Mouse (Mus musculus) layer of hippocampus, adult 8-10 months (tissue): ENCODE data around the gene Pax1. TPM values are rescaled to one million over a fixed set of nuclear protein-coding genes. Genes with fewer than 3 reads are reported as not detected.

ENCODE experiments used
- DNase-seq, 2 experiments: peaks; one replicate each; pipeline ENCODE4 v3.0.0; 2022; ENCODE audit warnings: low spot score in 2 of 2
- total RNA-seq, 4 experiments: library from RNA; stranded (reverse); gene quantifications; 2 replicates each; pipeline ENCODE4 v1.2.4; 2022

Gene Pax1
- total RNA-seq, 4 experiments from 2014 or later = not detected

DNA sequence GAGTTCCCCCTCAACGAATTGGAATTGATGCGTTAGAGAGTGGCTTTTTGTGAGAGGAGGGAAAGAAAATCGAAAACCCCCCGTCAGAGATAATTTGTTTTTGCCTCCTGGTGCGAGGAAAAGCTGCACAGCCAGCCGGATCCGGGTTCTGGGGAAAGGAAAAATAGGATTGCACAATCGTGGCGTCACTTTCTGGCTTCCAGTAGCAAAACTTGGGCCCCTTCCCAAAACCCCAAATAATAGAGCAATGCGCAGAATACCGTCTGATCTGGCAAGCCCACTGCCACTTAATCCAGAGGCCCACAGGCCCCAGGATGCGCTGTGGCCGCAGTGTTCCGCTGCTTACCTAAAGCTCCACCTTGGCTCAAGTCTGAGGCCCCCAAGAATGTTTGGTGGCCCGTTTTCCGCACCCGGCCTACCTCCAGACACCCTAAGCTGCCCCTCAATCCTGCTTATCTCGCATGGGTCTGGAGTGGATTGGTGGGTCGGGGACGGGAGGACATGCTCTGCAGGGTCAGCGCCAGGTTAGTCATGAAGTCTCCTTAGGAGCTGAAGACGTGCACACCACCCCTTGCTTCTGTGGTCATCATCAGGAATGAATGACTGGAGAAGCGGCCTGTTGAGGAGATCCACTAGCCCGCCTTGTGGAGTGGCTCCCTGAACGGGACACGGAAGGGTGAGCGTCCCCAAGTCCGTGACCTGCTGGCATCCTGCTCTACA is 11.4 kb downstream of the Pax1 start:
- no peak for DNase-seq

DNA sequence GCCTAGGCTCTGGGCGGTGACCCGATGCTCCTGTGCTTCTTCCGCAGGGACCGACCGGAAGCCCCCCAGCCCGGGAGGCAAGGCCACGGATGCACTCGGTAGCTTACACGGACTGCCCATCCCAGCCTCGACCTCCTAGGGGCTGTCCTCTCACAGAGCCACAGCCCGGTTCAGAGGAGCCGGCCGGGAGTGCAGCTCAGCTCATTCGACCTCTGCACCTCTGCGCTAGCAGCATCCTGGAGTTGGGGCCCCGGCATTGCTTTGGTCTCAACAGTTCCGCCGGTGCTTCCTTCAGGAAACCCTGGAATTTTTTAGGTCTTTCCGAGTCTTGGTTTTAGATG is 11.9 kb downstream of the Pax1 start:
- no peak for DNase-seq

DNA sequence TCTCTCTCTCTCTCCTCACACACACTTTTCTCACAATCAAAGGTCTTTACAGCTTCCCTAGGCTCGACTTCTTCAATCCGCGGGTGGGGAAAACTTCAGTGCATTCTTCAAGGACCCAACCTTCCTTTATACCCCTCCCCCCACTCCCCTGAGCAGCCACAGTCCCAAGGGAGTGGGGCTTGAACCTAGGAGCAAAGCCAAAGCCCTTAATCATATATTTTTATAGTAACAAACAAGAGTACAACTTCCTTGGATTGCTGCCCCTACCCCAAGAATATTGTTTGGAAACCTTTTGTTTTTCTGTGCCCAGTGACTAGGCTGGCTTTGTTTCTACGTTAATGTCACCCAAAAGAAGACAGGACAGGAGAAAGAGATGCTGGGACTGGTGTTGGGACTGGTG is 12.5 kb downstream of the Pax1 start:
- no peak for DNase-seq

DNA sequence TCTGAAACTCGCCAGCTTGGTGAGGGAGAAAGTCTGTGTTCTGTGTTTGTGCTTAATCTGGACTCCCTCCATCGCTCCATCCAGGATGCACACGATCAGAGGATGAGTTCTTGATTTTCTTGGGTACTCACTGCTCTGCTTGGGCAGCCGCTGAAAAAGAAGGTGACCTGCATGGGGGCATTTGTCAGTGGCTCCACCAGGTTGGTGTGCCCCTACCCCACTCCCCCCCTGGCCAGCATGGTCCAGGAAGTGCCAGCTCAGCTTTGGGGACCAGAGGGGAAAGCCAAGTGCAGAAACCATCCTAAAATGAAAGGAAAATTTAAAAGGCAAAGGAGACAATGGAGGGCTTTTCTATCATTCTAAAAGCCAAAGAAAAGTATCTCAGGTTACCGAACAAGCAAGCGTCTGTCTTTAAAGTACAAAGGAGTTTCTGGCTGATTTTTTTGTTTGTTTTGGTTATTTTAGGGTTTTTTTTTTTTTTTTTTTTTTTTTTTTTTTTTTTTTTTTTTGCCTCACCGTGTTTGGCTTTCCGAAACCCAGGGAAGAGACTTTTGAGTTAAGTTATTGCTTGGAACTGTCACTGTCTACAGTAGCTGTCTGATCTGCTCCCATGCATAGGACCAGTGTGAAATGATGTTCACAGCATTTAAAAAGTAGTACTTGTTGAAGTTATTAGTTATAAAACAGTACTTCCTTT is 13.4 kb downstream of the Pax1 start:
- no peak for DNase-seq

DNA sequence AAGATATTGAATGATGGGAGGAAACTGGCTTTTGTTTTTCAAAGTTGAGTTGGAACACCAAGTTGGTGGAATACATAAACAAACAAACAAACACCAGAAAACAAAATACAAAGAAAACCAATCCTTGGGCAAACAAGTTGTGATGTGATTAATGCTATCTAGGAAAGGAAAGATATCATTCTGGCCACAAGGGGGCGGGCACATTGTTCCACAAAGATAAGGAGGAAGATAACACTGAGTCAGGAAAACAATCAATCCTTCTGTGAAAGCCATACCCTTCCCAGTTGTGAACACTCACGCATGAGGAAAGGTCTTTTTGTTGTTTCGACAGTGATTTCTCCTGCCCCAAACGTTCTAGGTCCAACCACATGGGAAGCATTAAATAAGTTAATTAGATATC is 17.2 kb downstream of the Pax1 start:
- DNase-seq = peak; percentile 14 to 65

DNA sequence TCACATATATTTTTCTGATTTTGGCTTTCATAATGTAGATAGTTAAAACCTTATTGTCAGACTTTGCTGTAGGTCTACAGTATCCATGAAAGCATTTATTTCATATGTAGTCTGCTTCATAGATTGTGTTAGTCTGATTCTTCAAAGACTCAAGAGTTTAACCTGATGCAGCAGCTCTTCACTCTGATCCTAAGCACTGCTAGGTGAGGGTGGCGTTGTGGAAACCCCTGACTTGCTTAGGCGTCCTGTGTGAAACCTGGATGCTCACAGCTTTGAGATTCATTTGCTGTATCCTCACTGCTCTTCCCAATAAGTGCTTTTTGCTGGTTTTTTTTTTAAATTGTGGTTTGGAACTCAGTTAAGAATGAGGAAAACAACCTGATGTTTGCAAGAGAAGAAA is 21.6 kb downstream of the Pax1 start:
- DNase-seq = no peak

DNA sequence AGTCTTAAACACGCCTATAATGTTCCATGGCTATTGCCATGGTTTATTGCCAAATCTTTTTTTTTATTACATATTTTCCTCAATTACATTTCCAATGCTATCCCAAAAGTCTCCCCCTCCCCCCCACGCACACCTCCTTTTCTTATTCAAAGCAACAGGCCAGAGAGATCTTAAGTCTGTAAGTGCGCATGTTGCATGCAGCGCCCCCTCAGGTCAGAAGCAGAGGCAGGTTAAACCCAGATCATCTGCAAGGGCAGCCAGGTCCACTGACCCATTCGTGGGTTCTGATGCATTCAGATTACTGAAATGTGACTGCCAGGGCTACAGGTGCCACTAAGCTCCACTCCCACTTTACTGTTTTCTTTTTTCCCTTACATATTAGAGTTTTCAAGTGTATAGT is 25.2 kb downstream of the Pax1 start:
- DNase-seq = no peak

DNA sequence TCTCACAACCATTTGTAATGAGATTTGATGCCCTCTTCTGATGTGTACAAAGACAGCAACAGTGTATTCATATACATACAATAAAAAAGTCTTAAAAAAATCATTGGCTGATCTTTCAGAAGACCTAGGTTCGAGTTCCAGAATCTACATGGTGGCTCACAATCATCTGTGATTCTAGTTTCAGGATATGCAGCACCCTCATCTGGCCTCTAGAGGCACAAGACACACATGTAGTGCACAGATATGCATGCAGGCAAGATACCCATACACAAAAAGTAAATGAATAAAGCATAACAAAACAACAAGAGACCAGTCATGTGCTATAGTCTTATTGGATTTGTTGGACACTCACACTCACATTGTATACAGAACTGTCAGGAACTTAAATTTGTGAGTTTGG is 47.6 kb downstream of the Pax1 start:
- no peak for DNase-seq

DNA sequence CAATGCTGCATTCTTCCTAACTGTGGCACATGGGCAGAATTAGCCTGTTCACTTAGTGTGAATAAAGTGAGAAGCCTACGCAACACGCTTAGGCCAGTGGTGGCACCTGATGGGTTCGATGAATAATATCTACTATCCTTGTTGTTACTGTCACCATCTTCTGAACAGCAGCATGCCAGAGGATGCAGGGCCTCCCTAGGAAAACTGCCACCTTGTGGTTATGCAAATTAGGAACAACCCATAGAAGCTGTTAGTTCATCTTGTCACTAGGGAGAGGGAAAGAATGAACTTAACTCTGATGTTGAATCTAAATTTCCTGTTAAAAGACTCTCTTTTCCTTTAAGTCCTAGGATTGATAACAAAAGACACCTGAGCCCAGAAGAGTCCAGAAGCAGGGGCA is 53.3 kb downstream of the Pax1 start:
- no peak for DNase-seq

DNA sequence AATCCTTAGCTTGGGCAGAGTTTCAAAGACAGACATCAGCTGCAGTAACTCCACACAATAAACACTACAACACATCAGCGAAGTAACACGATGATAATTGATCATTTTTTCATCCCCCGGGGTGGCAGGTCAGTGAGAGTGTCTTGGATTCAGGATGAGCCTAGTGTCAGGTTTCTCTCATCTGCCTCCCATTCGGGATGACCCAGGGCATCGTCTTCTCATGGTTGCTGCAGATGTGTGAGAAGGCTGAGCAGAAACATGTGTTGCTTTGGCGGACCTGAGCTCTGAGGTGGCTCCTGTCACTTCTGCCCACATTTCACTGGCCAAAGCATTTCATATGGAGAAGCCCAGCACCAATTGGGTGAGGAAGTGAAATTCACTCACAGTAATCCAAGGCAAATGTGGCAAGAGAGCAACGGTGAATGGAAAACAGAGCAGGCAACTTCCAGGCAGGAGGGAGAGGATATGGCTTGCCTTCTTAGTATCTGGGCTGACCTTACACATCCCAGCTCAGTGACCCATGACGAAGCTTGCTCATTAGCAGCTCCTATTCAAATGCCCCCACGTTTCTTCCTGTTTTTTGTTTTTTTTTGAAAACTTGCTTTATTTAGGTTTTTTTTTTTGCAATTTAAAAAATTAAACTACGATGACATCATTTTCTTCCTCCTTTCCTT is 63.0 kb downstream of the Pax1 start:
- DNase-seq = no peak

DNA sequence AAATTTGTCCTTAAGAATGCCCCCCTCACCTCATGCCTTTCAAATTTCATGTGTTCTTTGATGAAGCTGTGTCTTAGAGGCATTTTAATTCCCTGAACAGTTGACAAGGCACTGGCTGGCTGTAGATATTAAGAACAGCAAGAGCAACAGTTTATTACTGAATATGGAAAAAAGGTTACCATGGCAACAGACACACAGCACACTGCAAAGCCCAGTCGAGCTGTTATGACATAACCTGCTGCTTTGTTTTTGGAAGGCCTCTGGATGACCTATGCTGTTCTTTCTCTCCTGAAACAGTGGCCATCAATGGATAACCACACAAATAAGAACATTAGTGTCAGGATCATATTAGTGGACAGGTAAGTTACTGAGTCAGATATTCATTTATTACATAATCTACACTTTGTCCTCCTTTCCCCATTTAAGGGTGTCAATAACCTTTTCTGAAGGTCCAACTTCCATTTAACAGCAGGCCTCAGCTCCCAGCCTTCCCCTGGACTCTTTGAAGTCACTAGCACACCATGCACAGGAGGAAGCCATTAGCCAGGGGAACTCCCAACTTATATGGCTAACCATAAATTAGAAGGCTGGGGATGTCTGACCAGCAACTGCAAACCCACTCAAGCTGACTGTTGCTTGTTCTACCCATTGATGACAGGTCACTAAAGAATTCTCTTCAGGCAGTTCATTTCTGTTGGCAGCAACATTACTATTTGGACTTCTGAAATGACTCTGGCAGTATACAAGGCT is 68.1 kb downstream of the Pax1 start:
- no peak for DNase-seq

DNA sequence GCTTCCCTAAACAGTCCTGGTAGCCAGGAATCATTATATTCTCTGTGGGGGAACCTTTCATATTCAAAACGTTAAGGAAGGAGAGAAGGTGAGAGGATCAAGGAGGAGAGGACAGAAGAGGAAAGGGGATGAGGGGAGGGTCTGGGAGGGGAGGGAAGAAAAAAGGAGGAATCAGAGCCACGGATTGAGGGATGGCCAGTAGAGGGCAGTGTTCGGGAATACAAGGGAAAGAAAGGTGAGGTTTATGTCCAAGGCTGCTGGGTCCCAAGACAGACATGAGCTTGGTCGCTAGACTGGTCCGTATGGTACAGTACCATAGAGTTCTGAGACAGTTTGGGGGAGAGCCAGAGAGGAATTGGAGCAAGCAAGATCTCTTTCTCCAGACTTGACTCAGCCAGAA is 71.4 kb downstream of the Pax1 start:
- no peak for DNase-seq

Other genes starting within 250 kb of the Pax1 start
- gene Nkx2-2, start 167.7 kb upstream of the Pax1 start, total RNA-seq = 1 to 10 TPM; 5.1 to 7.6 (median 6.1) TPM